Mouse (Mus musculus) right cerebral cortex, adult 18-20 months (tissue): ENCODE data around the gene Zswim5.
A peak's percentile ranks its signal among the peaks of the same experiment; 100 is the strongest.

Experiments used
- DNase-seq: peaks from one replicate; pipeline ENCODE4 v3.0.0; 2022; ENCODE audit warnings: mixed read lengths

Zswim5 gene

DNA sequence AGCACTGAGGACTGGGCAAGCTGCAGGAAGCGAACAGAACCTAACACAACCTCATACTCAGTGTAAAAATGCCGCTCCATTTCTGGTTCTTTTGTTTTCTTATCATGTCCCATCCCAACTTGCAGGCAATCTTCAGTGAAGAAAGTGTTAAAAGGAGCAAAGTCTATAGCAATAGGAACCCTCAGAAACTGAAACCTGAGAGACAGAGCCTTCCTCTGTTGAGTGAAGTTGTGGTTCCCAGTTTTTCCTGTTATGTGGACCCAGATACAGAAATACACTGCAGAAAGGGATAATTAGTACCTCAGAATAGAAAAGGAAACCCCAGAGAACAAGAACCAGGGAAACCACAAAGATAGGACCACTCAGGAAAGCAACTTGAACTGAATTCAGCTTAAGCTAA is 36.1 kb downstream of the Zswim5 start:
- DNase-seq = no peak

DNA sequence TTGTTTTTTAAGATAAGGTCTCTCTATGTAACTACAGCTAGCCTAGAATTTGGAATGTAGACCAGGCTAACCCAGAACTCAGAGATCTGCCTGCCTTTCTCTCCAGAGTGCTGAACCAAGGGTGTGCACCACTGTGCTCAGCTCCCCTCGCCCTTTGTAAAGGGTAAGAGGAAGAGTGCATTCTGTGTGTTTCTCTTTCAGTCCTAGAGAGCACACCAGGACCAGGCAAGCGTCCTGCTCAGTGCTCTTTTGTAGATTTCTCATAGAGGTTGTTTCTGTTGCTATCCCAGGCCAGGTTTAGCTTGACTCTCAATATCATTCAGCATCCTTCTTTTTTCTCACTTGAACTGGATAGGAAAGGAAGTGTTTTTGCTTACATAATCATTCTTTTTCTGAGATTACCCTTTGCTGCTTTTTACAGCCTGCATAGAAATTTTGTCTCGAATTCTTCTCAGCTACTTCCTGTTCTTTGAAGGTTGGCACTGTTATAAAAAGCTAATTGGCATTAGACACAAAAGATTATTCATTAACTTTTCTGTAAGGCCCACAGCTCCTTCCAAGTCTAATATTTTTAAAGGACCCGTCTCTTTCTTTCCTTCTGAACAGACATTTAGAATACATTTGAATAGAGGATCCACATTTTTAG is 51.0 kb downstream of the Zswim5 start:
- DNase-seq = no peak

DNA sequence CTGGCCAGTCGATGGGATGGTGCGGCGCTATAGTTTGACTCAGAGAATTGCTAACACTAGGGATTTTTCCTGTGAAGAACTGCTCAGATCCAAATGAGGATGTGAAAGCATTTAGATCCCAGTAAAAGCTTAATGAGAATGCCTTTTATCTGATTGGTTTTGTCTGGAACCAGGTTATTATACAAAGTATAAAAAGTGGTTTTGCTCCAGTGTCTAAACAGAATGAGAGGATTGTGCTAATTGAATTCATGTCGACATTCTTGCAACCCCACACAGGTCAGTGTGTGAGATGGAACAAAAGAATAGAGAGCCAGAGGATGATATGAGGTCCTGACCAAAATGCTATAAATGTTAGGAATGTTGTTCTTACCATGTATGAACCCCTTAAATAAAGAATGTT is 62.4 kb downstream of the Zswim5 start:
- no peak for DNase-seq

DNA sequence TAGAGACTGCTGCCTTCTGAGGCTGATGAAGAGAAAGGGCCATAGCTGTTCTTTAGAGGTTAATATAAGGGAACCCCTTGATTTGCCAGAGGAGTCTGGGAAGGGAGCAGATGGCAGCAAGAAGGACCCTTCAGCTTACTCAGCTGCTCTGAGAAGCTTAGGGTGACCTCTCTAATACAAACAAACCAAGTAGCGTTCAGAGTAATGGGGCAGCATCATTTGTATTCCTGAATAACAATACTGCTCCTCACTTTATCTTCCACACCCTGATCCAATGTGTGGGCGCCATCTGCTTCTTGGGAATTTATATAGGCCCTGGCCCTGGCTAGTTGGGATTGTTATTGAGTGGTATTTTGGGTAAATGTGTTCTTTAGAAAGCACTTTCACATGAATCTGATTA is 65.5 kb downstream of the Zswim5 start:
- DNase-seq = no peak

DNA sequence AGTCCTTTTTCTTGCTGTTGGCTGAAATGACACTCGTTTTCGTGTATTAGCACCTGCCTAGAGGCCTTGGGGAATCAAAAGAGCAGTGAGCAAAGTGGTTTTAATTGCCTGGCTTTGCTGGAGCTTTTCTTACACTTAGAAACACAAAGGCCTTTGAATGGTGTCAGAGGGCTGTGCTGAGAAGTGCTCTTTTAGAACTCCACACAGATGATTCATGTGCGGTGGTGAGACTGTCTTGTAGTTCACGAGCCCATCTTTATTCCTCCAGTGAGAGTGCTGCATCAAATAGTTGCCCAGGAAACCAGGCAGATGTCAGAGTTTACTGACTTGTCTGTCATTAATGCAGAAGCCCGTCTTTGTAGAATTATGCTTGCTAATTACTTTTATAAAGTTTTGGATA is 66.9 kb downstream of the Zswim5 start:
- DNase-seq = no peak

DNA sequence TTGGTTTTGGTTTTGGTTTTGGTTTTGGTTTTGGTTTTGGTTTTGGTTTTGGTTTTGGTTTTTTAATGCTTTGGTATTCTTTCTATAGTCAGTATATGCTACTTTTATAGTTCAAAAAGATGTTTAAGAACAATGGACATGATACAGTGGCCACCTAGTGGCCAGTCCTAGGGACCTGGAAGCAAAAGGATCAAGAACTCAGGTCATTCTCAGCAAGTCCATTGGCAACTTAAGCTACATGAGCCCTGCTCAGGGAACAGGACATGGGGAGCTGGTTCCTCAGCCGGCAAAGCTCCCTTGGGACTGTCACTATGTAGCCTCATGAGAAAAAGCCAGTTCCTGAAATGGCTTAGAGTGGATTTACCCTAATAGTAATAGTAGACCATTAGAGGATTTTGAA is 74.5 kb downstream of the Zswim5 start:
- no peak for DNase-seq

DNA sequence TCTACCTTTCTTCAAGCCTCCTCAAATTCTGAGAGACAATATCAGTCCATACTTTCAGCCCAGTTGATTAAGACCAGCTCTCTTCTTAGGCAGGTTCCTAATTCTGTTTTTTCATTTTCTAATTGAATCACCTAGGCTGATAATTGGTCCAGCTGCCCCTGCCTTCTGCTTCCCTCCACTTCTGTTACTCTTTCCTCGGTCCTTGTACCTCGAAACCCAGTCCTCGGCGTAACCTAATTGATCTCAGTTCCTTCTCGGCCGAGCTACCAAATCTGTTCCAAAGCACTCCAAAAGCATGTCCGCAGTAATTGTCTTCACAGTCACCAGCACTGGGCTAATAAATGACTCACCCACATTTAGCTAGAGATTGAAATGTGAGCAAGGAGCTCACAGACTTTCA is 77.8 kb downstream of the Zswim5 start:
- DNase-seq = no peak

DNA sequence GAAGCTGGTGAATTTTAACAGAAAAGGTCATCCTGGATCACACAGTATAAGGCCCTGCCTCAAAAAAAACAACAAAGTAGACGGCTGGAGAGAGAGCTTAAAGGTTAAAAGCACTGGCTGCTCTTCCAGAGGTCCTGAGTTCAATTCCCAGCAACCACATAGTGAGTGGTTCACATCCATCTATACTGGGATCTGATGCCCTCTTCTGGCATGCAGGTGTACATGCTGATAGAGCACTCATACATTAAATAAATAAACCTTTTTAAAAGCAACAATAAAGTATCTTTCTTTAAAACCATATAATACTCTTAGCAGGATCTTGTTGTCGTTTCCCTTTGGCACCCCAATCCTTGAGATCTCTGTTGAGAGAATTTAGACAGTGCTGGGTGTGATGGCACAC is 99.3 kb downstream of the Zswim5 start:
- no peak for DNase-seq

DNA sequence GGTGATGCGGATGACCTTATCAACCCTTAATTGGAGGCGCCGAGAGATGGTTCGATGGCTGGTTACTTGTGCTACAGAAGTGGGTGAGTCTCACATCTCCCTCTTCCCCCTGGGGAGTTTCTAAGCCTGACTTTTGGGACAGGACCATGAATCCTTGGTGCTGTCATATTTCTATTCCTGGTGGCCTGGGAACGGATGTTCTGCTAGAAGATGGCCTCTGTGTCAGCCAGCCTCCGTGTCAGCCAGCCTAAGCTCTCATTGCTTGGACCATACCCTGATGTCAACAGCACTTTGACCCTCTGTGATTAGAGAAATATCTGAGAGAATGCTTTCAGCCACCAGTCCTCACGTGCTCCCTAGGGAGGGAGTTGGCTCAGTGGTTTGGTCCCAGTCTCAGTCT is 108.5 kb downstream of the Zswim5 start:
- no peak for DNase-seq

DNA sequence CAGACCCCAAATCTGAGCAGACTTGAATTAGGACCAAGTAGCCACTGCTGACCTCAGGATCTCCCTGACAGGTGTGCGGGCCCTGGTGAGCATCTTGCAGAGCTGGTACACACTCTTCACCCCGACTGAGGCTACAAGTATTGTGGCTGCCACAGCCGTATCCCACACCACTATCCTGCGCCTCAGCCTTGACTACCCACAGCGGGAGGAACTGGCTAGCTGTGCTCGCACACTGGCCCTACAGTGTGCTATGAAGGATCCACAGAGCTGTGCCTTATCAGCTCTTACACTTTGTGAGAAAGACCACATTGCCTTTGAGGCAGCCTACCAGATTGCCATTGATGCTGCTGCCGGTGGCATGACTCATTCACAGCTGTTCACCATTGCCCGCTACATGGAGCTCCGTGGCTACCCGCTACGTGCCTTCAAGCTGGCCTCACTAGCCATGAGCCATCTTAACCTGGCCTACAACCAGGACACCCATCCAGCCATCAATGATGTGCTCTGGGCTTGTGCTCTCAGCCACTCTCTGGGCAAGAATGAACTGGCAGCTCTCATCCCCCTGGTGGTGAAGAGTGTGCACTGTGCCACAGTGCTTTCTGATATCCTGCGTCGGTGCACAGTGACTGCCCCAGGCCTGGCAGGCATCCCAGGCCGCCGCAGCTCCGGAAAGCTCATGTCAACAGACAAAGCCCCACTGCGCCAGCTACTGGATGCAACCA is 109.4 kb downstream of the Zswim5 start:
- peak; percentile 71 for DNase-seq

DNA sequence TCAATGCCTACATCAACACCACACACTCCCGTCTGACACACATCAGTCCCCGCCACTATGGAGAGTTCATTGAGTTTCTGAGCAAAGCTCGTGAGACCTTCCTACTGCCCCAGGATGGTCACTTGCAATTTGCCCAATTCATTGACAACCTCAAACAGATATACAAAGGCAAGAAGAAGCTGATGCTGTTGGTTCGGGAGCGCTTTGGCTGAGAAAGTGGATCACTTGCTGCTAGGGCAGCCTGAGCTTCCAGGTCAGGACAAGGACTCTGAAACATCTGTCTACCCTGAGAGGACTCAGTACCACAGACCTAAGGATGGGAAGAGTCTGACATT is 109.9 kb downstream of the Zswim5 start:
- no peak for DNase-seq

DNA sequence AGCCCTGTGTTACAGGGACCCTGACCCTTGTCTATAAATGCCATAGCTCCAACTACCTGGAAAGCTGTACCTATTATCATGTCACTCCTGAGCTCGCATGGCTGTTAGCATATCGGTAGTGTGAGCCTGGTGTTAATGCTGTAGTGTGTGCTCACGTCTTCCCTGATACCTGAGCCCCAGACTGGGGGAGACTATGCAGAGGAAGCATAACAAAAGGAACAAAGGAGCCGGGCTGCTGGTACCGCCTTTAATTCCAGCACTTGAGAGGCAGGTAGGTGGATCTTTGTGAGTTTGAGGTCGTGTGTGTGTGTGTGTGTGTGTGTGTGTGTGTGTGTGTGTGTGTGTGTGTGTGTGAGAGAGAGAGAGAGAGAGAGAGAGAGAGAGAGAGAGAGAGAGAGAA is 112.6 kb downstream of the Zswim5 start:
- DNase-seq = no peak

DNA sequence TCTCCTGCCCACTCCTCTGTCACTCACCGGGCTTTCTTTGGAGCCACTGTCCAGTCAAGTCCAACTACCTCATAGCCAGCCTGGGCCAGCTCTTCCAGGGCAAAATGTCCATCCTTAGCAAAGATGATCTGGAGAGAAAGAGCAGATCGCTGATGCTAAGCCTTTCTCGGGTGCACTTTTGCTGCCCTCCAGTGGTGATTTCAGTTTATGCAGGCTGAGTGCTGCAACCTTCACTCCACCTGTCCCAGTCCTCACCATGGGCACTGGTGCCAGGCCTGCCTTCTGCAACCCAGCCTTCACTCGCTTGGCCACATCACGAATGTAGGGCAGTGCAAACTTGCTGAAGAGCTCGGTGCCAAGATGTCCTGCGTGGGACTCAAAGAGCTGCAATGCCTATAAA is 114.2 kb downstream of the Zswim5 start:
- DNase-seq = peak; percentile 80

DNA sequence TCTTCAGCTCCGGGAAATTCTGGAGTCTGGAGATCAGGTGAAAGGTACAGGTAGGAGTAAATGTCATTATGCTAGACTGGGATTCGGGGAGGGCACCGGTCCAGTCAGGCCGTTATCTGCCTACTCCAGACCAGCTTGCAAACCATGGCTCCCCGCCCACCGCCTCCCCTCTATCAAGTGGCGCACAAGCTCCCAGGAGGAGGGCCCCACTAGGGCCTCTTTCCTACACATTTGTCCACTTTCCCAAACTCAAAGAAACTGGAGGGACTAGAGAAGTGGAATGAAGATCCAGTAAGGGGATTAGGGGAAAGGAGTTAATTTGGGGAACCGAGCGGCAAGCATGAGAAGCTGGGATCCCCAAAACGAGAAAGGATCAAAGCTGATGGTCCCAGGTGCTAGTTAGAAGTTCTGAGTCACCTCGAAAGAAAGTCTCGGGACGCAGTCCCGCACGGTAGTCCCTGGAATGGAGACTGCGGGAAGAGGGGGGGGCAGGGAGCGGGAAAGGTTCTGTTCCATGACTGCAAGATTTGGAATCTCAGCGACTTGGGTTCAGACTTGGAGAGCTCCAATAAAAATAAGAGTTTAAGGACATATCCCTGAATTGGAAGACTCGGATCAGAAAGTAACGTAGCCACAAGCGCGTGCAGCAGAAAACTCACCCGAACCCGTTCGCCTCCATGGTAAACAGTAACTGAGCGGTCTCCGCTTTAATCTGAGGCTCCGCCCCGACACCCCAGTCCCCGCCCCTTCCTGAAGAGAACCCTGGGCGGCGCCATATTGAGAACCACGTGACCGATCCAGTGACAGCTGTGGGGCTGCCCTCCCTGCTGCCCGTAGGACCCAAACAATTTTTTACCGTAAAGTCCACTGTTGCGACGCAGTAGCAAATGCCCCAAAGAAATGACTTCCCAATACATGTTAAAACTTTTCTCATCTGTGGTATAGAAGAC is 116.8 kb downstream of the Zswim5 start, which contains the start of gene Urod:
Gene Urod, minus strand, starts transcription at position 742 of the 950 bp plus-strand sequence.
- DNase-seq = peak; percentile 96

DNA sequence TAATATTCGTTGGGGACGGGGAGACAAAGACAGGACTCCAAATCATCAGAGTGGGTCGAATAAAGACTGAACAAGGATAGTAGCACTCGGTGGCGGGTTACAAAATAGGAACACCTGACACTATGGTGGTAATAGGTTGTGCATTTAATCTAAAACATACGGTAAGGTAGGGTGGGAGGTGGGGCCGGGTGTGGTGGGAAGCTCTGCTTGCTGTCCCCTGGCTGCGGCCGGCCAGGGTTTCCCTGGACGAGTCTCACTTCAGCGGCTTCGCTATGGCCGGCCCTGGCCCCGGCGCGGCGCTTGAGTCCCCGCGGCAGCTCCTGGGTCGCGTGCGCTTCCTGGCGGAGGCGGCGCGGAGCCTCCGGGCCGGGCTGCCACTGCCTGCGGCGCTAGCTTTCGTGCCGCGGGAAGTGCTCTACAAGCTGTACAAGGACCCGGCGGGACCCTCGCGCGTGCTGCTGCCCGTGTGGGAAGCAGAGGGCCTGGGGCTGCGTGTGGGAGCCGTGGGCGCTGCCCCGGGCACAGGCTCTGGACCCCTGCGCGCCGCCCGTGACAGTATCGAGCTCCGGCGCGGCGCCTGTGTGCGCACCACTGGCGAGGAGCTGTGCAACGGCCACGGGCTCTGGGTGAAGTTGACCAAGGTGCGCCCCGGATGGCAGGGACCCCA is 118.1 kb downstream of the Zswim5 start, which contains the start of gene Hectd3:
Gene Hectd3, plus strand, starts transcription at position 187 of the 667 bp plus-strand sequence.
- DNase-seq = peak; percentile 62

DNA sequence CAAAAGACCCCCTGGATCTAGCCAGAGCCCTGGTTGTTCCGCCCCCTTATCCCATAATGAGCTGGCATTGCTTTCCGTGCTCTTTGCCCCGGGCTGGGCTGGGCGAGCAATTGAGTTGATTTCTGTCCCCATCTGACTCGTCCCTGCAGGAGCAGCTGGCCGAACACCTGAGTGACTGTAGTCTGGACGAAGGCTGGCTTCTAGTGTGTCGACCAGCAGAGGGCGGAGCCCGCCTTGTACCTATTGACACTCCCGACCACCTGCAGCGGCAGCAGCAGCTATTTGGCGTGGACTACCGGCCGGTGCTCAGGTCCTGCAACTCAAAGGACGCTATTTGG is 118.6 kb downstream of the Zswim5 start:
- no peak for DNase-seq

DNA sequence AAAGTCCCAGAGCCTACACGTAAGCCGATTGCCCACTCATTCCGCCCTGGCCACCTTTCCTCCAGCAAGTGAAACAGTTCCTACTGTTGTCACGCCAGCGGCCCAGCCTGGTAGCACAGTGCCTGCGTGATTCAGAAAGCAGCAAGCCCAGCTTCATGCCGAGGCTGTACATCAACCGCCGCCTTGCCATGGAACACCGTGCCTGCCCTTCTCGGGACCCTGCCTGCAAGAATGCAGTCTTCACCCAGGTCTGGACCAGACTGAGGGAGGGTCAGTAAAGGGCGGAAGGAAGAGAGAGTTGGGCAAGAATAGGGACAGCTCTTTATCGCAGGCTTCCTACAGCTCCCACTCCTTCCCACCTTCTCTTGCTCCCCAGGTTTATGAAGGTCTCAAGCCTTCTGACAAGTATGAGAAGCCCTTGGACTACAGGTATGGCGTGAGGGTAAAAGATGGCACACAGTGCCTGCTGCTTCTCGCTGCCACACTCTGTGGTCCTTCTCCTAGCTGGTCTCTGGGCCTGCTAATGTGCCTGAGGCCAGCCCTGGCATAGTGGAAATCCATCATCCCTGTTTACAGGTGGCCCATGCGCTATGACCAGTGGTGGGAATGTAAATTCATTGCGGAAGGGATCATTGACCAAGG is 122.5 kb downstream of the Zswim5 start:
- no peak for DNase-seq

DNA sequence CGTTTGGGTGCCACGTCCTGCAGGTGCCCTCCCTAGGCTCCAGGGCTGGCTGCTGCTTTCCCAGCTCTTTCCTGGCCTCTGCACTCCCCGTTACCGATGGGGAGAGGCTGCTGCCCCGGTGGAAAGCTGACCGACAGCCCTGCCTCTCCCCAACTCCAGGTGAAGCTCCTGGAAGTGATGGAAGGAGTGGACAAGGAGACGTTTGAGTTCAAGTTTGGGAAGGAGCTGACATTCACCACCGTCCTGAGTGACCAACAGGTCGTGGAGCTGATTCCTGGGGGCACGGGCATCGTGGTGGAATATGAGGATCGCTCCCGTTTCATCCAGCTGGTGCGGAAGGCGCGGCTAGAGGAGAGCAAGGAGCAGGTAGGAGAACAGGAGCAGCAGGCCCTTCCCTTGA is 124.8 kb downstream of the Zswim5 start:
- DNase-seq = no peak

DNA sequence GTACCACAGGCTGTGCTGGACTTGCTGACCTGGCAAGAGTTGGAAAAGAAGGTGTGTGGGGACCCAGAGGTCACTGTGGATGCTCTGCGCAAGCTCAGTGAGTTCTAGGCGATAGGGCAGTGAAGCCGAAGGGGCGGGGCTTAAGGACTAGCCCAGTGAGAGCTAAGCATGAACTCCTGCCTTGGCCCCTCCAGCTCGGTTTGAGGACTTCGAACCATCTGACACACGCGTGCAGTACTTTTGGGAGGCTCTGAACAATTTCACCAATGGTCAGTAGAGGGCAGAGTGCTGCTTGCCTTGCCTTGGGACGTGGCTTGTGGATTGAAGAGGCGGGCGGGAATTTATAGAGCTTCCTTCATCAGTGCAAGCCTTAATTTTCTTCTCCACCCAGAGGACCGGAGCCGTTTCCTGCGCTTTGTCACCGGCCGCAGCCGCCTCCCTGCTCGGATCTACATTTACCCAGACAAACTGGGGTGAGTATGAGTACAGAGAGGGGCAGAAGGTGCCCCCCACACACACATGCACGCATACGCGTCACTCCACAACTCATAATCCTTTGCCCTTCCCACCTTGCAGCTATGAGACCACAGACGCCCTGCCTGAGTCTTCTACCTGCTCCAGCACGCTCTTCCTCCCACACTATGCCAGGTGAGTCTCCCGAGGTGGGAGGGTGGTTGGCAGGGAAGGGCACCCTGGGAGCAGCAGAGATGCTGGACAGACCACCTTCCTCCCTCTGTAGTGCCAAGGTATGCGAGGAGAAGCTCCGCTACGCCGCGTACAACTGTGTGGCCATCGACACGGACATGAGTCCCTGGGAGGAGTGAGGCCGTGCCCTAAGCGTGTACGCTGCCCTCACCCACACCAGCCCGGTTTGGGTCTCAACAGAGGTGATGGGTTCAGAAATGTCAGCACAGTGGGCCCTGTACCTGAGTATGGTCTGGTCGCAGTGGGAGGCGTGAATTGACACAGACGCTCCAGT is 125.7 kb downstream of the Zswim5 start:
- peak; percentile 63 for DNase-seq

DNA sequence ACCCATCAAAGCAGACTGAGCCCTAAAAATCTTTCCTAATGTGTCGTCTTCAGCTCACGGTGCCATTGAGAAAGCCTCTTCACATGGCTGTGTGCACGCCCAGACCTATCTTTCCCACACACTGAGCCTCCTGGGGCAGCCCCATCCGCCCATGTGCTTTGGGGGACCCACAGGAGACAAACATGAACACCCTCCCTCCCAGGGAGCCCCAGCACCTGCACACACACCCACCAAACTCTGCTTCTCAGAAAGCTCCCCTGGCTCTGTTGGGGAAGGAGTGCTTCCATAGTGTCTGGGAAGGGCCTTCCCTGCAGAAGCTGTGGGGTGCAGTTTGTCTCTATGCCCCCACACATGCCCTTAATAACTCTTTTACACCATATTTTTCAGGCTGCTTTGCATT is 127.5 kb downstream of the Zswim5 start:
- no peak for DNase-seq

DNA sequence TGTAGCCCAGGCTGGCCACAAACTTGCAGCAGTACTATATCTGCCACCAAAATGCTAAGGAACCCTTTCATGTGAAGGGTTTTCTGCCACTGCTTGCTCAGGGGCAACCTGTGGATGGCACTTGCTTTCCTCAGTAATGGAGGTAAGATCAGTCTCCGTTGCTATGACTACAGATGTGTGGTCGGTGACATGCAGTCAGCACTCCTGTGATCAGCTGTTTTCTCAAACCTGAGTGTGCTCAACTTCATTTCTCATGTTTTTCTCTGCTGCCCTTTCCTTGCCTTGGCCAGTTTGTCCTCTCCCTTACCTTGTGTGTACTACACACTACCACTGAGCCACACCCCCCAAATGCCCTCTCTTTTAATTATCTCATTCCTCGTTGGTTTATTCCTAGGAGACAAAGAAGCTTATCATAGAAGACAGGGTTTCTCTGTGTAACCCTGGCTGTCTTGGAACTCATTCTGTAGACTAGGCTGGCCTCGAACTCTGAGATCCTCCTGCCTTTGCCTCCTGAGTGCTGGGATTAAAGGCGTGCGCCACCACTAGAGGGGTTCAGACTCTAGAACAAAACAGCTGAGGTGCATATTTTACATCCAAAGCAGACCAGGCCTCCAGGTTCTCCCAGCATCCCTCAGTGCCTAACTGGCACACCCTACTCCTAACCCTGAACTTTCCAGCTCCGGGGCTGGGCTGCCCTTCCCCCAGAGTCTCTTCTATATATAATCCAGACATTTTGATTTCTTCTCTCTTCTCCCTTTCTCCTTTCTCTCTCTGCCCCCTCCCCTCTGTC is 128.6 kb downstream of the Zswim5 start:
- no peak for DNase-seq
